Mouse (Mus musculus) ES-E14 (cell line): ENCODE results near the gene Fbn1.

Experiments used
- CHD2 ChIP-seq: IDR thresholded peaks from 2 replicates; pipeline ENCODE4 v1.6.1; 2014; ENCODE audit warnings: mild to moderate bottlenecking, low read depth, low read length, inconsistent platforms
- HCFC1 ChIP-seq: IDR thresholded peaks from 2 replicates; pipeline ENCODE4 v1.6.1; 2012; ENCODE audit warnings: low read length, inconsistent platforms, borderline replicate concordance; ENCODE audit not compliant: insufficient read depth
- MAFK ChIP-seq: IDR thresholded peaks from 2 replicates; pipeline ENCODE4 v1.6.1; 2014; ENCODE audit warnings: mild to moderate bottlenecking, low read depth, low read length, inconsistent platforms; ENCODE audit not compliant: insufficient read depth
- ZC3H11A ChIP-seq: IDR thresholded peaks from 2 replicates; pipeline ENCODE4 v1.6.1; 2012; ENCODE audit warnings: low read depth, mild to moderate bottlenecking, inconsistent platforms, low read length, borderline replicate concordance
- ZNF384 ChIP-seq: IDR thresholded peaks from 2 replicates; pipeline ENCODE4 v1.6.1; 2012; ENCODE audit warnings: low read depth, low read length, inconsistent platforms

DNA sequence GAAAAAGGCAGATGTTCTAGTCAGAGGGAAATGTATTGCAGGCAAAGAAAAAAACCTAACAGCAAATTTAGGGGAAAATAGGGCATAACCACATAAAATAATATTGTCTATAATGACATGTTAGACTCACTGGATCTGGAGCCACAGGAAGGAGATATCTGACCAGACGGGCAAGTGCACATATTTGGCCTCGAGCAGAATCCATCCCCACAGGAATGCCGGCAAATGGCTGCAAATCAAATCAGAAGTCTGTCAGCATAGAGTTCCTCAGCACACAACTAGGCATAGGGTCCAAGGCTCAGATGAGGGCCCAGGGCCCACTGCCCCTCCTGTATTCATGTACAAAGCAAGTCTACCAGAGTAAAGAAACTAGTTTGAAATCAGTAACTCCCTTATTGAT lies 30.4 kb downstream of the Fbn1 start:
- no peak for TF ChIP-seq HCFC1
- no peak for TF ChIP-seq CHD2
- no peak for TF ChIP-seq MAFK
- no peak for TF ChIP-seq ZC3H11A
- TF ChIP-seq ZNF384 = no peak
